Mouse (Mus musculus): ENCODE measurements around the gene Tex101. TPM values are rescaled to one million over a fixed set of nuclear protein-coding genes. Genes with fewer than 3 reads are reported as not detected.
A peak's percentile ranks its signal among the peaks of the same experiment; 100 is the strongest.

Tex101 gene
- polyA plus RNA-seq, 1 experiment from 2014 or later: 0.14 TPM

DNA sequence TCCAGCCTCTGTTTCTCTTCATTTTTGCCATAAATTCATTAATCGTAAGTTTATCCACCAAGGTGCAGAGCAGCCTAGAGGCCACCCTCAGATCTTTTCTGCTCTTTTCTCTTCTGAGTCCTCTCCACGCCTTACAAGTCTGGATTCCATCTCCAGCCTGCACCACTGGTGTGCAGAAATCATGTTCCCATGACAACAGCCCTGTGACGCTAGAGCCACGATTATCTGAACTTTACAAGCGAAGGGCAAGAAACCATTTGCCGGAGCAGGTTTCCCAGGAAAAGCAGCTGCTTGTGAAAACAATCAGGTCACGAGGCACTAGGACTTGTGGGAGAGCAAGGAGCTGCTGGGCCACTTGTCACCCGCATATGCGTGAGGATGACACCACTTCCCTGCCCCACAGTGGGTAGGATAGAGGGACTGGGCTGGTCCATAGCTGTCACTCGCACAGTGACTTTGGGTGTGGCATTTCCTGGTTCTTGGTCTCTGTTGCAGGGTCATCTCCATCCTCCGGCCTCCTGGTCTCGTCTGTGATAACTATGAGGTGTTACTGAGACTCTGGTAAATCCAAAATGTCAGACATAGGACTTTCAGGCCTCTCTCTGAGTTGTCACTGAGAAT, 16.6 kb downstream of the Tex101 start:
- H3K4me3 ChIP-seq (replicated peaks): no peak overlapping the region
- 38% methylated on average over 12 of the region's 12 CpGs for WGBS
- no peak overlapping the region for H3K4me2 ChIP-seq (replicated peaks)
- no peaks in the 10 kb centered on the region for H3K9me3 ChIP-seq
- H3K36me3 ChIP-seq: no peaks in the 10 kb centered on the region
- H3K4me1 ChIP-seq (replicated peaks): no peaks in the 10 kb centered on the region
- ATAC-seq: no peak
- no peaks in the 10 kb centered on the region for H3K27me3 ChIP-seq (replicated peaks)
- H3K9ac ChIP-seq: no peak overlapping the region
- H3K27ac ChIP-seq: no peak overlapping the region

DNA sequence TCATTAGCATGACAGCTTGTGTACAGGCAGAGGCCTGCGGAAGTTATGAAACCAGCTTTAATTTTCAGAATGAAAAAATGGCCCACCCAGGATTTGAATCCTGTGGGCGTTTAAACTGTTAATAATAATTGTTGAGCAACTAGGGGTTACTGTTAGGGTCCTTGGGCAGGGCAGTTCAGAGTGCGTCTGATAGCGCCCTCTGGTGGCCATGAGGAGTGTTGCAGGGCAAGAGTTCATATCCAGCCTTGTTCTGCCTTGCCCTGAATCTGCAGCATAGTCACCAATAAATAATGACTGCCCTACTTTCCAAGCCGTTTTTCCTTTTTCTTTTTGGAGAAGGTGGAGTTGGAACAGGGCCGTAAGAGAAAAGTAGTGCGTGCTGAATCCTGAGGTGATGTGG, 22.8 kb downstream of the Tex101 start:
- no peaks in the 10 kb centered on the region for H3K4me1 ChIP-seq (replicated peaks)
- H3K4me3 ChIP-seq (replicated peaks): no peak overlapping the region
- no peaks in the 10 kb centered on the region for H3K27me3 ChIP-seq (replicated peaks)
- H3K36me3 ChIP-seq: no peaks in the 10 kb centered on the region
- H3K4me2 ChIP-seq (replicated peaks): no peak overlapping the region
- no peaks in the 10 kb centered on the region for H3K9me3 ChIP-seq
- no peak overlapping the region for H3K27ac ChIP-seq
- 21% methylated on average over 7 of the region's 7 CpGs for WGBS
- ATAC-seq: peak; percentile 41; the same call in 1 of the 2 replicates
- no peak overlapping the region for H3K9ac ChIP-seq

DNA sequence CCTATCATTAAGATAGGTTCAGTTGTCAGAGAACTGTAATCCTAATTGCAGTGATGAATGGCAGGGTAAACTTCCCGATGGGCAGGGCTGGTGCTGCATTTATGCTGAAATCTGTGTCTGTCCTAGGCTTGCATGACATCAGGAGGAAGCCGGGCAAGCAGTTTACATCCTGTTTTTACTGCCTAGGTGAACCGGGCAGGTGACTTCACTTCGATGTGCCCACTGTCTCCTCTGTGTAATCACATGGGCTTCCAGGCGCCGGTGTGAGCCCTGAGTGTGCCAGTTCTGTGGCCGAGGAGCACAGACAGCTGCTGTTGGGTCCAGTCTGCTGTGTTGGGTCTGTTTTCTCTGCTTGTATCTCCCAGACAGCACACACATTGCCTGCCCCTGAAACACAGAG, 30.0 kb downstream of the Tex101 start:
- no peak overlapping the region for H3K4me2 ChIP-seq (replicated peaks)
- no peaks in the 10 kb centered on the region for H3K36me3 ChIP-seq
- H3K9ac ChIP-seq: no peak overlapping the region
- H3K9me3 ChIP-seq: no peaks in the 10 kb centered on the region
- no peak overlapping the region for H3K27ac ChIP-seq
- ATAC-seq: no peak
- 0 out of 2 replicates have a peak, but pooled peaks cover 3% of the 10 kb centered on the region for H3K27me3 ChIP-seq (replicated peaks)
- 71% methylated on average over 7 of the region's 7 CpGs for WGBS
- H3K4me3 ChIP-seq (replicated peaks): no peak overlapping the region
- no peaks in the 10 kb centered on the region for H3K4me1 ChIP-seq (replicated peaks)

DNA sequence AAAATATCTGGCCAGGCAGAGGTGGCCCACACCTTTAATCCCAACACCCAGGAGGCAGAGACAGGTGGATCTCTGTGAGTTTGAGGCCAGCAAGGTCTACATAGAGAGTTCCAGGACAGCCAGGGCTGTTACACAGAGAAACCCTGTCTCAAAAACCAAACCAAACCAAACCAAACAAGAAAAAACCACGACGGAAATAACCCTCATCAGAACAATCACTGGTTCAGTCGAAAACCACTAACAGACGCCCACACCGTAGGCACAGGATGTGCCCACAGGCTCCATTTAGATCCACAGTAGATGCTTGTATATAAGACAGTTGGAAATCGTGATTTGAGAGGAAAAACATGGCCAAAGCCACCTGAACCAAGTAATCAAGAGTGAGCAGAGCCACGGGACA, 31.5 kb downstream of the Tex101 start:
- Histone ChIP-seq H3K27ac (no peak overlapping the region), H3K4me1 (replicated peaks) (no peaks in the 10 kb centered on the region), H3K9ac (no peak overlapping the region), H3K9me3 (no peaks in the 10 kb centered on the region), H3K4me3 (replicated peaks) (no peak overlapping the region), H3K27me3 (replicated peaks) (peaks cover 11% of the 10 kb centered on the region), H3K36me3 (no peaks in the 10 kb centered on the region), H3K4me2 (replicated peaks) (no peak overlapping the region)
- no peak for ATAC-seq
- WGBS: 73% methylated on average over 7 of the region's 7 CpGs

DNA sequence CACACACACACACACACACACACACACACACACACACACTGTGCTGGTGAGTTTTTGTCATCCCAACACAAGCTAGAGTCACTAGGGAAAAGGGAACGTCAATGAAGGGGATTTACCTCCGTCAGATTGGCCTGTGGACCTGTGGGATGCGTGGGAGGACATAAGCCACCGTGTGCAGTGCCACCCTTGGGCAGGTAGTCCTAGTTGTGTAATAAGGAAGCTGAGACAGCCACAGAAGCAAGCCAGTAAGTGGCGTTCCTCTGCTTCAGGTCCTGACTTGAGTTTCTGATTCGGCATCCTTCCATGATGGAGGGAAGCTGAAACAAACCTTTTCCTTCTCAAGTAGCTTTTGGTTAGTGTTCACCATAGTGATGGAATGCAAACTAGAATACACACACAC, 32.0 kb downstream of the Tex101 start:
- Histone ChIP-seq H3K27me3 (replicated peaks) (peaks cover 15% of the 10 kb centered on the region), H3K4me3 (replicated peaks) (no peak overlapping the region), H3K4me2 (replicated peaks) (no peak overlapping the region), H3K9ac (no peak overlapping the region), H3K9me3 (no peaks in the 10 kb centered on the region), H3K36me3 (no peaks in the 10 kb centered on the region), H3K27ac (no peak overlapping the region), H3K4me1 (replicated peaks) (no peaks in the 10 kb centered on the region)
- WGBS: 78% methylated on average over 6 of the region's 6 CpGs
- ATAC-seq: no peak

DNA sequence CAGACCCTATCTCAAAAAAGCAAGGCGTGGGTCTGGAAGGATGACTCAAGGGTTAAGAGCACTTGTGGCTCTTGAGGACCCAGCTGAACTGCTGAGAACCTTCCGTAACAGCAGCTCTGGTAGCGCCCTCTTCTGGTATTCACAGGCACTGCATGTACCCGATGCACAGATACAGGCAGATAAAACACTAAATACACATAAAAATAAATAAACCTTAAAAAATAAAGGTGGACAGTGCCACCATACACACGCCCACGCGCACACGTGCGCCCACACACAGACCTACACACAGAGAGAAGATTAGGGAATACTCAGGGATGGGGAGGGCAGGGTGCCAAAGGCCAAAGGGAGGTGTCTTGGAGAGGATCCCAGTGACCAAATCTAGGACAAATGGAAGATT, 34.0 kb downstream of the Tex101 start:
- no peak overlapping the region for H3K4me2 ChIP-seq (replicated peaks)
- H3K4me3 ChIP-seq (replicated peaks): no peak overlapping the region
- H3K4me1 ChIP-seq (replicated peaks): peaks cover 7% of the 10 kb centered on the region; the same call in 1 of the 2 replicates
- no peak overlapping the region for H3K9ac ChIP-seq
- no peak overlapping the region for H3K27ac ChIP-seq
- WGBS: 2% methylated on average over 9 of the region's 9 CpGs
- no peaks in the 10 kb centered on the region for H3K36me3 ChIP-seq
- no peak for ATAC-seq
- no peaks in the 10 kb centered on the region for H3K9me3 ChIP-seq
- H3K27me3 ChIP-seq (replicated peaks): peaks cover 28% of the 10 kb centered on the region

DNA sequence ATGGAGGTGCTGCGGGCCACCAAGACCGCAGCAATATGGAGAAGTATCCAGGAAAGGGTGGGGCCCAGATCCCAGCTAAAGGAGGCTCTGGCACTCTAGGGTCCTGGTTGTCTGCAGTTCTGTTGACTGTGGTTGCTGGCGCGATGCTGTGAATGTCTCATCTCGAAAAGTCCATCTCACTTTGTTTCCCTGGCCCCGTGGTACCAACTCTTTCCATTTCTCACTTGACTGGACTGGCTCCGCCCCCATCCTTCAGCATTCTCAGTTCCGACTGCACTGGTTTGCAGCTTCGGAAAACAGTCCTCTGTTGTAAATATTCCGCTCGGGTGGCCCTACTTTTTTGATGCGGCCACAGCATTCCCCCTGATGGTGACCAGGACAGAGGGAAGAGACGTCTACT, 36.0 kb downstream of the Tex101 start:
- peaks cover 46% of the 10 kb centered on the region for H3K27me3 ChIP-seq (replicated peaks)
- H3K36me3 ChIP-seq: no peaks in the 10 kb centered on the region
- no peak for ATAC-seq
- no peak overlapping the region for H3K4me3 ChIP-seq (replicated peaks)
- no peak overlapping the region for H3K27ac ChIP-seq
- H3K9me3 ChIP-seq: no peaks in the 10 kb centered on the region
- peaks cover 13% of the 10 kb centered on the region; the same call in 1 of the 2 replicates for H3K4me1 ChIP-seq (replicated peaks)
- 66% methylated on average over 13 of the region's 13 CpGs for WGBS
- H3K4me2 ChIP-seq (replicated peaks): no peak overlapping the region
- H3K9ac ChIP-seq: no peak overlapping the region

DNA sequence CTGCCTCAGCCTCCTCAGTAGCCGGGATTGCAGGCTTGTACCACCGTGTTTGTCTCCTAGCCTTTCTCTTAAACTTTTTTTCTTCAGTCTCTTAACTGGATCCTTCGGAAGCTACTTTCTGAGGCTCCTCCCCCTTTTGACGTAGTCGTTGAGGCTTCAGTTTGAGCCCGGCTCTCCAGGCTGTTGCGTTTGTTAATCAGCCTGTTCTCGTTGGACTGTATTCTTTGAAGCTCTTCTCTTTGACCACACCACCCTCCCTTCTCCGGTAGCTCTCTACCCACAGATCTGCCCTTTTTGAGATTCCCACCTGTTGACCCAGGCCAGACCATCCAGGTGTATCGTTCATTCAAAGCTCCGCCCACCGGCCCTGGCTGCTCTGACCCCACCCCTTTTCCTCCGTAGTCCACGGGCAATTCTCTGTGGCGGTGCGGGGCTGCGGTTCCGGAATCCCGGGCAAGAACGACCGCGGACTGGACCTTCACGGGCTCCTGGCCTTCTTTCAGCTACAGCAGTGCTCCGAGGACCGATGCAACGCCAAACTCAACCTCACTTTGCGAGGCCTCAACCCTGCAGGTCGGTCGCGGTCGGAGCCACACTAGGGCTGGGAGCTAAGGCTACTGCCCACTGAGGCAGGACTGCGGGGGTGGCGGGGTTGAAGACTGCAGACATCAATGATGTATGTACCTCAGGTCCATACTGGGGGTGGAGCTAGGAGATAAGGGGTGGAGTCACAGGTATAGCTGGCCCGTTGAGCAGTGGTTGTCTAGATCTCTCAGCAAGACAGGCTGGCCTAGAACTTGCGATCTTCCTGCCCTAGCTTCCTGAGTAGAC, 38.2 kb downstream of the Tex101 start:
- Histone ChIP-seq H3K27me3 (replicated peaks) (peaks cover 46% of the 10 kb centered on the region), H3K27ac (no peak overlapping the region), H3K4me1 (replicated peaks) (peaks cover 13% of the 10 kb centered on the region; the same call in 1 of the 2 replicates), H3K4me3 (replicated peaks) (peak overlapping the region; percentile 40), H3K36me3 (no peaks in the 10 kb centered on the region), H3K9me3 (no peaks in the 10 kb centered on the region), H3K4me2 (replicated peaks) (peak overlapping the region; percentile 85), H3K9ac (peak overlapping the region; percentile 40)
- 2% methylated on average over 35 of the region's 35 CpGs for WGBS
- ATAC-seq: peak; percentile 58

DNA sequence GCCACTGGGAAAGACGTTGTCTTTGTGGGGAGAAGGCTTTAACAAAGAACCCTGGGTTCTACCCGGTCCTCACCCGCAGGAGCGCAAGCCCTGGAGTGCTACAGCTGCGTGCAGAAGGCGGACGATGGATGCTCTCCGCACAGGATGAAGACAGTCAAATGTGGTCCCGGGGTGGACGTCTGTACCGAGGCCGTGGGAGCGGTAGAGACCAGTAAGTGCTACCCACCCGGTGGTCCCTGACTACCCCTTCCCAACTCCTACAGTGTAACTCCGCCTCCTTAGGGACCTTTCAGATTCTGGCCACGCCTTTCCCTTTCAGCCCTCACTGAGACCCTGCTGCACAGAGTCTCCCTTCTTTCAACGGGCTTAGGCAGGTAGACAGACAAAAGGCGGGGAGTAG, 39.4 kb downstream of the Tex101 start:
- Histone ChIP-seq H3K27me3 (replicated peaks) (peaks cover 46% of the 10 kb centered on the region), H3K27ac (no peak overlapping the region), H3K9me3 (no peaks in the 10 kb centered on the region), H3K4me3 (replicated peaks) (peak overlapping the region; percentile 40; the same call in 1 of the 2 replicates), H3K4me2 (replicated peaks) (peak overlapping the region; percentile 85), H3K9ac (no peak overlapping the region), H3K4me1 (replicated peaks) (peaks cover 13% of the 10 kb centered on the region; the same call in 1 of the 2 replicates), H3K36me3 (no peaks in the 10 kb centered on the region)
- WGBS: 3% methylated on average over 18 of the region's 18 CpGs
- 0 out of 2 replicates have a peak, but pooled peaks have one; percentile 21 for ATAC-seq

DNA sequence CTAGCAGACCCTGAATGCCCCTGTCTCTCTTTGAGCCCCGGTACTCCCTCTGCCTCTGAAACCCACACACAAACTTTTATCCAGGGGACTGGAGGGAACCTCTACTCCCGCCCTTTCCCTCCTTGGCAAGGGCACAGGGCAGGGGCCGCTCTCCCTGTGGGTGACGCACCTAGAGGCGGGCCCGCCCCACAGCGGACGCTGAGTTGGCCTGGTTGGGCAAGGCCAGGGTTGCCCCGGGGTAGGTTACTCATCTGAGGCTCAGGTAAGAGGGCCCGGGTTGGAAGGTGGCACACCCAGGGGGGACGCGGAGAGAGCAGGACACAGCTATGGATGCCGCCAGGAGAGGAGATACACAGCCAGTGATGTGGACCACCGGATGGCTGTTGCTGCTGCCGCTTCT, 40.2 kb downstream of the Tex101 start, which contains the start of gene Lypd3:
Gene Lypd3, plus strand, starts transcription at position 287 of the 400 bp plus-strand sequence.
- Histone ChIP-seq H3K9ac (no peak within 1 kb of the TSS), H3K4me1 (replicated peaks) (peaks cover 13% of the 10 kb centered on the region; the same call in 1 of the 2 replicates), H3K4me3 (replicated peaks) (peak within 1 kb of the TSS; percentile 40; the same call in 1 of the 2 replicates), H3K4me2 (replicated peaks) (peak within 1 kb of the TSS; percentile 85), H3K27ac (no peak within 1 kb of the TSS), H3K27me3 (replicated peaks) (peaks cover 43% of the 10 kb centered on the region), H3K36me3 (no peaks in the 10 kb centered on the region), H3K9me3 (no peaks in the 10 kb centered on the region)
- 23% methylated on average over 15 of the region's 15 CpGs for WGBS
- 0 out of 2 replicates have a peak, but pooled peaks have one; percentile 35 for ATAC-seq

DNA sequence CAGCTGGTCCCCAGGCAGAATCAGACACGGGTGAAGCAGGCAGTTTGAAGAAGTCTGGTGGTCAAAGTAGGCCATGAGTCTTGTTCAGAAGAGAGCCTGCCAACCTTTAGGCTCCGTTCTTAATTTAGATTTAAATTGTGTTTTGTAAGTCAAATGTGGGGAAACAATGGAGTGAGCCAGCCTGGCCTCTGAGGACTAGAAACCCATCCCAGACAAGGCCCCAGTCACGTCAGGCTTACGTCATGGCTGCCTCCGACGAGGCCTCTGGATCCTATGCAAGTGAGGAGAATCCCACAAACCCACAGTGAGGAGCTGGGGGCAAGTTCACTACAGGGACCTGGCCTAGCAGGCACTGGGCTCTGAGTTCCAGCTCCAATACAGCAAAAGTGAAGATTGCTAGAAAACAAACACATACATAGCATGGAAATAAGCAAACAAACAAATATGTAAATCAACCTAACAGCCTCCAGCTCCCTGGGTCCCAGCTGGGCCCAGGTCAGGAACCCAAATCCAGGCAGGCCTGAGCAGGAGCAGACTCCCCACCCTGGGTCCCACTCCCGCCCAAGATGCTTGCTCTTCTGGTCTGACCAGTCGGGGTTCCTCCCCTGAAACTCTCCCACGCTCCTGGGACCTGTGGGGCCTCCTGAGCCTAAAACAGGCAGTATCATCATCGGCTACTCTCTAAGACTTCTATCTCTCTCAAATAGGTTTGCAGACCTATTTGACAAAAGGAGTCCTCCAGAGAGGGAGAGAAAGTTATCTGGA, 46.2 kb downstream of the Tex101 start:
- no peak for ATAC-seq
- Histone ChIP-seq H3K36me3 (no peaks in the 10 kb centered on the region), H3K4me1 (replicated peaks) (peaks cover 14% of the 10 kb centered on the region), H3K9me3 (no peaks in the 10 kb centered on the region), H3K4me2 (replicated peaks) (no peak overlapping the region), H3K27me3 (replicated peaks) (no peaks in the 10 kb centered on the region), H3K4me3 (replicated peaks) (no peak overlapping the region), H3K9ac (no peak overlapping the region), H3K27ac (no peak overlapping the region)
- WGBS: 75% methylated on average over 10 of the region's 10 CpGs

DNA sequence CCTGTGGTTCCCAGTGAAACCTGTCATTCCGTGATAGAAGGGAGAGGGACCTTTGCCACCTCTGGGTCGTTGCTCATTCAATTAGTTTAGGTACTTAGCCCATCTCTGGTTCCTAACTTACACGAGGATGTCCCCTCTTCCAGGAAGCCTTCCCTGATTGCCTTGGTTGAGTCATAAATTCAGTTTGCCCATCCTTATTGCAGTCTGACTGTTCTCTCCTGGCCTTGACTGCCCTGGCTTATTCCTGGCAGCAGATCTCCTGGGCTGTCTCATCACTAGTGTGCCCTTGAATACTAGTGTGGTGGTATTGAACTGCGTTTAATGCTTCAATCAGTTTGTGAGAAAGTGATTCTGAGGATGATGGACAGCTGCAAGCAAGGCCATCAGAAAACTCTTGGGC, 46.8 kb downstream of the Tex101 start:
- H3K4me3 ChIP-seq (replicated peaks): no peak overlapping the region
- 0 out of 2 replicates have a peak overlapping the region, but pooled peaks have one; percentile 64 for H3K27ac ChIP-seq
- whole genome bisulfite sequencing: 76% methylated on average over 4 of the region's 4 CpGs
- no peaks in the 10 kb centered on the region for H3K36me3 ChIP-seq
- H3K27me3 ChIP-seq (replicated peaks): no peaks in the 10 kb centered on the region
- peaks cover 14% of the 10 kb centered on the region for H3K4me1 ChIP-seq (replicated peaks)
- no peak for ATAC-seq
- 0 out of 2 replicates have a peak overlapping the region, but pooled peaks have one; percentile 64 for H3K4me2 ChIP-seq (replicated peaks)
- H3K9me3 ChIP-seq: no peaks in the 10 kb centered on the region
- no peak overlapping the region; the same call in 1 of the 2 replicates for H3K9ac ChIP-seq
